Mouse (Mus musculus) T-helper 17 cell (primary cell): ENCODE measurements around the gene Gpr155.

Source experiments
- in situ Hi-C, 2 experiments: fragments of 300-600 bp; cut with MboI, MseI; formaldehyde crosslinking; loops; 1 replicate in 1 of 2; 2 replicates in 1 of 2; pipeline ENCODE4 v1.15.1; 2025; ENCODE audit warnings: high pct_unique_total_duplicates in 2 of 2

Gene Gpr155

GRCm38 (mm10) chr2:73386356-73387046 is at the start of gene Gpr155:
Gene Gpr155 (minus strand): TSS chr2:73386572.
- in situ Hi-C loops, result no loop called here

DNA sequence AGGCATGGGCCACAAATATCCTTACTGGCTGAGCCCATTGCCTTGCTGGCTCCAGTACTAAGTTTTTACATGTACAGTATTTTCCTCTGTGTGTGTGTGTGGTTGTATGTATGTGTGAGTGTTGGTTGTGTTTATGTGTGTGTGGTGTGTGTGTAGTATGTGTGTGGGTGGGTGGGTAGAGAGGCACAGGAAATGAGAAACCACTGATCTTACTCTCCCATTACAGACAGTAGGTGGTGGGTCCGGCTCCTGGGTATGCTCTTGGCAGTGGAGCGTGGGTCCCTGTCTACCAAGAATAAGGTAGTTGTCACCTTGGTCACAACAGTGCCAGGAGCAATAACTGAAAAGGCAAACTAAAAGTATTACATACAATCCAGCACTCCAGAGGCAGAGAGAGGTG is 49.5 kb upstream of the Gpr155 start:
- in situ Hi-C loops, result no loop called here

GRCm38 (mm10) chr2:73431959-73432396 is 45.6 kb upstream of the Gpr155 start:
- in situ Hi-C loops, result no loop called here

DNA sequence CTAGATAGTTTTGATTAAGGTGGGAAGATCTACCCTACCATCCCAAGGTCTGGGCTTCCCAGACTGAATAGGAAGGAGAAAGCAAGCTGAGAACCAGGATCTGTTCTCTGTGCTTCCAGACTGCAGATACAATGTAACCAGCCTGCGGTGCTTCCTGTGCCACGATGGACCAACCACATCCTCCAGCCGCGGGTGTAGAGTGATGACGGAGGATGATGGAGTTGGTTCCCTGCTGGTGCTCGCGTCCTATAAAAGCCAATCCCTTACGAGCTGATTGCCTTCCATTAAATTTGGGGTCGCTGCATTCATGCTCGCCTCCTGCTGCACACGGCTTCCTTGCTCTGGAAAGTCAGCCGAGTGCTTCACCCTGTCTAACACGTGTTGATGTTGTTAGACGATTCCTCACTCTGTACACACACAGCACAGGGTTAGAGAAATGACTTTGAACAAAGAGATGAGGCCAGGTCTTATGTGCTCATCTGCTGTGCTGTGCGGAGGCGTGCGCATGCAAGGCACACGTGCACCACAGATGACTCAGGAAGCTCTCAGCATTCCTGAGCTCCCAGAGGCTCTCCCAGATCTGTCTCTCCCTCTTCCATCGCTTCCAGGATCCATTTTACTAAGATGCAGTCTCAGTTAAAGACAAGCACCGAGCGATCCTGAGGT is 42.6 kb upstream of the Gpr155 start:
- in situ Hi-C loops, result loop anchor here in 1 of 2 experiments (10.0 kb wide), 1 partner anchor 914 kb away; no protein-coding TSS in a partner anchor

- in situ Hi-C loops, result loop anchor here in 1 of 2 experiments (10.0 kb wide), 1 partner anchor 912 kb away; no protein-coding TSS in a partner anchor
Measured at GRCm38 (mm10) chr2:73427293-73427692, 40.9 kb upstream of the Gpr155 start.

- in situ Hi-C loops, result loop anchor here in 1 of 2 experiments (10.0 kb wide), 1 partner anchor 911 kb away; no protein-coding TSS in a partner anchor
Measured at GRCm38 (mm10) chr2:73425822-73426221, 39.5 kb upstream of the Gpr155 start.

DNA sequence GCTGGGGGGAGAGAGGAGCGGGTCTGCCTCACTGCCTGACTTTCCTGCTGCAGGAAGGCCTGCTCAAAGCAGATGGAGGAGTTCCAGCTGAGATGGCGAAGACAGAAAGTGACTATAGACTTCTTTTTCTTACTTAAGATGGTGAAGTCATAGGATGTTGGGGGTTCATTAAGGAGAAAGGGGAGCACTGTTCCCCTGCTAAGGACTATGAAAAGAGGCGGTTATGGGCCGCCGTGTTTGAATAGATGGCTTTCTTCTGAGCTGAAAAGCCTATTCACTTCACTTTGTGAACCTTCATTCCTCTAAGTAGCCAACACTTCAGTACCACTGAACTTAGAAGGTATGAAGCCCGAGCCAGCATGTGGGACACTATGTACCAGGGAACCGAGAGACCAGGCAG is 33.4 kb upstream of the Gpr155 start:
- in situ Hi-C loops, result loop anchor here (5.0 to 10.0 kb wide), 3 partner anchors 97 to 905 kb away; no protein-coding TSS in a partner anchor

- in situ Hi-C loops, result loop anchor here in 1 of 2 experiments (10.0 kb wide), 1 partner anchor 884 kb away; no protein-coding TSS in a partner anchor
Measured at GRCm38 (mm10) chr2:73419285-73419684, 32.9 kb upstream of the Gpr155 start.

DNA sequence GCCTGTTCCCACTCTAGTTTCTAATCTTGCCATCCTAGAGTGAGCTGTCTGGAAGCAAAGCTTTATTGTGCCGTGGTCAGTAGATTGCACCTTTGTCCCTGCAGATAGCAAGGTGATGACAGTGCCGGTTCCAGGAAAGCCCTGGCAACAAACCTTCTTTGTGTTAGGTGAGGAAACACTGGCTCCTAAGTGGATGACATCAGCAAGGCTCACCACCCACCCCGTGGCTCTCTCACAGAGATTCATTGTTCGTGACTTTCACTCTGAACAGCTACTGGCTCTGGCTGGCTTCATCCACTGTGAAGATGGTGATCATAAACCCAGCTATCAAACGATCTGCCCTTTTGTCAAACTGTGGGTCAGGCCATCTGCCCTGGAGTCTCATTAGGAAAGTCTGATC is 29.5 kb upstream of the Gpr155 start:
- in situ Hi-C loops, result loop anchor here in 1 of 2 experiments (10.0 kb wide), 1 partner anchor 881 kb away; no protein-coding TSS in a partner anchor

- in situ Hi-C loops, result loop anchor here in 1 of 2 experiments (10.0 kb wide), 1 partner anchor 875 kb away; no protein-coding TSS in a partner anchor
Measured at GRCm38 (mm10) chr2:73410076-73410475, 23.7 kb upstream of the Gpr155 start.

GRCm38 (mm10) chr2:73407662-73408061 is 21.3 kb upstream of the Gpr155 start:
- in situ Hi-C loops, result loop anchor here in 1 of 2 experiments (5.0 kb wide), 1 partner anchor 685 kb away; no protein-coding TSS in a partner anchor

DNA sequence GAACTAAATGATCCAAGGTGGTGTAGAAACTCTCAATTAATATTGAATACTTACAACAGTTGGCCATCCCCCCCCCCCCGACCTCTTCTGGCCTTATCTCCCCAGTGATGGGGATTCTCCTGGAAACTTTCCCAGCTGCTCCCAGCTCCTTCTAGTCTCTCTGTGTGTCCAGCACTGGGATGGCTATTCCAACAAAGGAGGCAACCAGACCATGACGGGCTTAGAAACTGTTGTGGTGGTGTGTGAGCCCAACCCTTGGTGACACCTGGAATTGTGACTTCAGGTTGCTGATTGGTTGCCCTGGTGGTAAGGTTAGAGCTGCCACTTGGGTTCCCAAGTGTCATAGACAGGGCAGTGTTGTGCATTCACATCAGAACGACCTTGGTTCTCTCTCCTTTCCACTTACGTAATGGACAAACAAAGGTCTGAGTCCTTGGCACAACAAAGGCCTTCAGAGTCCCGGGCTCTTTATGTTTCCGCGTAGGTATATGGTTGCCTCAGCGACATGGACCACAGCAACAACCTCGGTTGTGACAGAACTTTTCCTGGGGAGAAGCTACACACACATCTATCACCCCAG is 20.1 kb upstream of the Gpr155 start:
- in situ Hi-C loops, result loop anchor here in 1 of 2 experiments (5.0 kb wide), 1 partner anchor 684 kb away; no protein-coding TSS in a partner anchor

DNA sequence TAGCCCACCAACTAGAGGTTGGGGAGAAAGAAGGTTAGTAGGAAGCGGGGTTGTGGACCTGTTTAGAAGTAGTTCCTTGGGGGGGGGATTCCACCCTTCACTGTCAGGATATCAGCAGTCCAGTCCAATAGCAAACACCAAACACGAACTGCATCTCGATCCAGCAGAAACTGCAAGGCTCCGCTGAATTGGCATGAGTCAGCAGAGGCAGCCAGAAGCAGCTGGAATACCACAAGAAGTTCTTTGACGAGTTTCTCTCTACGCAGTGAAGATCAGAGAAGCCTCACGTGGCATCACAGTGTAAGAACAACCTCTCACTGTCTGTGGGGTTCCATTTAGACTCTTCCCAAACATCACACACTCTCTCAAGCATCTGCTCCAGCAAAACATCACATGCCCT is 18.6 kb upstream of the Gpr155 start:
- in situ Hi-C loops, result loop anchor here in 1 of 2 experiments (5.0 kb wide), 1 partner anchor 683 kb away; no protein-coding TSS in a partner anchor

GRCm38 (mm10) chr2:73404442-73404841 is 18.1 kb upstream of the Gpr155 start:
- in situ Hi-C loops, result no loop called here

- in situ Hi-C loops, result no loop called here
Measured at GRCm38 (mm10) chr2:73403385-73404013, 17.1 kb upstream of the Gpr155 start.

GRCm38 (mm10) chr2:73401689-73402088 is 15.3 kb upstream of the Gpr155 start:
- in situ Hi-C loops, result no loop called here

DNA sequence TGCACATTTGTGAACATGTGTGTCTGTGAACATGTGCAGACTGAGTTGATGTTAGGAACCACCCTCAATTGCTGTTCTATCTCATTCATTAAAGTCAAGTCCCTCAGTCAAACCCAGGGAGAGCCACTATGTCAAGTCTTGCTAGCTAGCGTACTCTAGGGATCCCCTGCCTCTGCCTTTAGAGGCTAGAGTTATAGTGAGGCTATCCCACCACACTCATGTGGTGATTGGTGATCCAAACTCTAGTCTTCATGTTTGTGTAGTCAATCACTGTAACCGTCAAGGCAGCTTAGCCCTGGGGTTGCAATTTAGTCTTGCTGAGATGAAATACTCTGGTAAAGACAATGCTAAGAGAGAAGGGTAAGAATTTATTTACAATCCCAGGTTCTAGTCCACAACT is 11.1 kb upstream of the Gpr155 start:
- in situ Hi-C loops, result no loop called here

DNA sequence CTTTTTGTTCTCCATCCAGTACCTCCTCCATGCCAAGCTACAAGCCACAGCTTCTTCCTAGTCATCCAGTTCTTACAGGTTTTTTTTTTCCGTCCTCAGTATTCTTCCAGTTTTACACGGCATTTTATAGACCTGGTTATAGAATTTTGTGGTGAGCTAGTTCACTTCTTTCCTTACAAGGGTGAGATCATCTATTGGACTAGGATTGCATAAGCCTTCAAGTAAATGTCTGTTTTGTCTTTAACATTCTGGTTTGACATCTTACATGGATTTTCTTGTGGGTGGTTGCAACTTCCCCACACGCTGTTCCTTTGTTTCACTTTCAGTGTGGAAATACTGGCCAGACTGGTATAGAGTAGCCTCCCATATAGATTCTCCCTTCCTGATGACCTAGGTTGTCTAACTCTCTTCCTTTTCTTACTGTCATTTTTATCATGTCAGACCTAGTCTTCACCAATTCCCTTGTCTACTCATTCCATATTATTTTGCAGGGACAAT is 10.5 kb upstream of the Gpr155 start:
- in situ Hi-C loops, result no loop called here

GRCm38 (mm10) chr2:73395516-73395915 is 9.1 kb upstream of the Gpr155 start:
- in situ Hi-C loops, result no loop called here

DNA sequence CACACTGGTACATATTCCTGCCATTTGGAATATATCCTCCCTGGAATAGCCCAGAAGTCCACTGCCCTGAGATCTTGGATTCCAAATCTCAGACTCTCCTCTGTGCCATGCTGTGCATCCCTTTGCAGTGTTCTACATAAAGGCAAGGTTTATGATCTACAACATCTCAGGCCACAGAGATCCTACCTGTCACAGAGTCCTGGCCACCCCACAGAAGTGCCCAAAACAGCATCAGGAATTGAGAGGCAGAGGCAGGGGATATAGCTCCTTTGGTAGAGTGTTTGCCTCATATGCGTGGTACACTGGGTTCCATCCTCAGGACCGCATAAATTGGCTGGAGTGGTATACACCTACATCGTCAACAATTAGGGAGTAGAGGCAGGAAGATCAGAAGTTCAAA is 8.1 kb upstream of the Gpr155 start:
- in situ Hi-C loops, result loop anchor here in 1 of 2 experiments (5.0 kb wide), 1 partner anchor 97 kb away; no protein-coding TSS in a partner anchor

- in situ Hi-C loops, result loop anchor here in 1 of 2 experiments (5.0 kb wide), 1 partner anchor 95 kb away; no protein-coding TSS in a partner anchor
Measured at GRCm38 (mm10) chr2:73392772-73393171, 6.4 kb upstream of the Gpr155 start.
